Mouse (Mus musculus) cerebellum, adult 2 months (tissue): ENCODE results near the gene Zfp938.

ENCODE experiments used
- CTCF ChIP-seq: fragments of 200-500 bp; IDR thresholded peaks from 2 replicates; pipeline ENCODE4 v1.5.1; 2011; ENCODE audit warnings: low read depth, mild to moderate bottlenecking, control low read depth, low read length, moderate library complexity, borderline replicate concordance; ENCODE audit not compliant: insufficient read depth
- POLR2A ChIP-seq: fragments of 200-500 bp; IDR thresholded peaks from 2 replicates; pipeline ENCODE4 v1.6.1; 2011; ENCODE audit warnings: low read length, control low read depth, borderline replicate concordance; ENCODE audit not compliant: insufficient read depth

DNA sequence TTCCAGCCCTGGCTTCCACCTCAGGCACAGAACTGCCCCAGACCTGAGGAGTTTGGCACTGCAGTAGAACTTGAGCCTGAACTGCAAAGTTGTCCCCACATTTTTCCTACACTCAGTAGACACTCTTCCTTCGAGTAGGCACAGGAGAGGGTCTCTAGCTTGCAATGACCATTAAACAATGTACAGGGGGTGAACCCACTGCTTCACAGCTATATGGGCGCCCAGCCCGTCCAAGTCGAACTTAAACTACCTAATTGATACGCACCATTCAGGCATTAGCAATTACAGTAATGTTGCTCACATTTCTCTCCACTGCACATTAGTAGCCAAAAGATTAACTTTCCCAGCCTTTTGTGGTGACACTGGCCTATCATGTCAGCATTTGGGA is 315 bp upstream of the Zfp938 start:
- TF ChIP-seq POLR2A (no peak; the same call in 1 of the 2 replicates), CTCF (no peak)
